Mouse (Mus musculus): Measurements from ENCODE around the gene 1110051M20Rik.

DNA sequence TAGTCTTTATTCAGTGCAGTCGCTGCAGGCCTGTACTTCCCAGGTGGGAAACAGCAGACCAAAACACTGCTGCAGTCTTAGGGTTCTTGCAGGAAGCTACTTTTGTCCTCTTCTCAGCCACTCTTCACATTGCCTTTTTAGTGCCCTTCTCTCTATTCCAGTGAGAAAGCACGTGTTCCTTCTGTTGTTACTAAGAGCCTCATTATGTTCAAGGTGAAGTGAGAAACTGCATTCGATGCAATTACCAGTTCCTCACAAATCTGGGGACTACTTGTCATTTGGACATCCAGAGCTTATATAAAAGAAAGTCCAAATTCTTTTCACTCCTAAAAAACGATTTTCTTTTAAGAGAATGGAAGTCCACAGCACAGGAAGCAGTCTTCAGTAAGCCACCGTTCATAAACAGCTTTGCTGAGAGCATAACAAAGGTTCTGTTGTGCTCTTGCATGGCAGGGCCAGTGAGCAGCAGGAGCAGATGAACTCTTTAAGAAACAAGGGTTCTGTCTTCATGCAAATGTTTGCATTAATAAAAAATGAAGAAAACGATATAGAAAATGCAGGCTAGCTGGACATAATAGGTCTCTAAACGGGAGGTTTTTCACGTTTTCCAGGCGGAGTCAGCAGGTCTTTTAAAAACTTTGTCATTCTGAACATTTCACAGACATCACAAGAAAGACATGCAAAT lies 14.4 kb downstream of the 1110051M20Rik start:
- TF ChIP-seq POLR2A (IDR thresholded peaks at IDR 0.05; ENCODE audit: borderline replicate concordance, insufficient read depth, low read length) (no peak), CTCF (IDR thresholded peaks at IDR 0.05; ENCODE audit: borderline replicate concordance, insufficient read depth, low read depth, low read length) (no peak)

Measured in cerebellum, adult 2 months (tissue).